Mouse (Mus musculus) midbrain, embryonic 13.5 days (tissue): ENCODE data around the gene Dchs2. TPM values are rescaled to one million over a fixed set of nuclear protein-coding genes. Genes with fewer than 3 reads are reported as not detected.

ENCODE experiments used
- ATAC-seq: fragments of 200-750 bp; cut with Nextera tagmentation; 2 replicates; pipeline ENCODE4 v1.8.0; 2017; ENCODE audit warnings: mild to moderate bottlenecking, moderate TSS enrichment, moderate library complexity
- H3K27ac ChIP-seq: fragments of 300-500 bp; sonication (generic); 2 replicates; pipeline ENCODE4 v1.5.1; 2015; ENCODE audit warnings: inconsistent platforms, mild to moderate bottlenecking, moderate library complexity
- H3K27me3 ChIP-seq: fragments of 300-500 bp; sonication (generic); 2 replicates; pipeline ENCODE4 v1.6.1; 2015; ENCODE audit warnings: mild to moderate bottlenecking, inconsistent platforms
- H3K36me3 ChIP-seq: fragments of 300-500 bp; sonication (generic); 2 replicates; pipeline ENCODE4 v1.6.1; 2015; ENCODE audit warnings: mild to moderate bottlenecking, inconsistent platforms
- H3K4me1 ChIP-seq: fragments of 300-500 bp; sonication (generic); replicated peaks from 2 replicates; pipeline ENCODE4 v1.6.1; 2015; ENCODE audit warnings: inconsistent platforms
- H3K4me2 ChIP-seq: fragments of 300-500 bp; sonication (generic); replicated peaks from 2 replicates; pipeline ENCODE4 v1.6.1; 2015; ENCODE audit warnings: moderate library complexity, mild to moderate bottlenecking, inconsistent platforms
- H3K4me3 ChIP-seq: fragments of 300-500 bp; sonication (generic); replicated peaks from 2 replicates; pipeline ENCODE4 v1.5.1; 2015; ENCODE audit warnings: mild to moderate bottlenecking, inconsistent platforms
- H3K9ac ChIP-seq: fragments of 300-500 bp; sonication (generic); replicated peaks from 2 replicates; pipeline ENCODE4 v1.6.1; 2015; ENCODE audit warnings: mild to moderate bottlenecking, inconsistent platforms
- H3K9me3 ChIP-seq: fragments of 300-500 bp; sonication (generic); 2 replicates; pipeline ENCODE4 v1.6.1; 2016; ENCODE audit warnings: mild to moderate bottlenecking, inconsistent platforms
- WGBS: fragments of 180-500 bp; shearing (Covaris S2); methylation state at CpG from one replicate; pipeline ENCODE4 v1.1.7; 2015; 5-methylcytosine and 5-hydroxymethylcytosine counted together
- polyA plus RNA-seq: library from polyadenylated mRNA; unstranded; fragments of >200 nt; fragmentation: Nextera tagmentation; extraction: Ambion mirVana; gene quantifications from 2 replicates; pipeline ENCODE4 v1.2.1, GENCODE M21; 2015

Gene Dchs2
- polyA plus RNA-seq, 1 experiment from 2014 or later: 0.38 TPM

GRCm38 (mm10) chr3:83161542-83162231 is 33.9 kb downstream of the Dchs2 start:
- Histone ChIP-seq H3K4me1 (peaks cover 8% of the 10 kb centered on the region; the same call in 1 of the 2 replicates), H3K36me3 (no peaks in the 10 kb centered on the region), H3K27me3 (no peaks in the 10 kb centered on the region), H3K4me3 (no peak overlapping the region), H3K9me3 (no peaks in the 10 kb centered on the region), H3K27ac (peak overlapping the region; percentile 35; the same call in 1 of the 2 replicates), H3K9ac (no peak overlapping the region), H3K4me2 (no peak overlapping the region)
- WGBS: 36% methylated on average over 6 of the region's 6 CpGs
- peak; percentile 89 for ATAC-seq

GRCm38 (mm10) chr3:83163676-83164075 is 35.9 kb downstream of the Dchs2 start:
- no peak for ATAC-seq
- no peak overlapping the region for H3K4me3 ChIP-seq
- H3K9ac ChIP-seq: no peak overlapping the region

GRCm38 (mm10) chr3:83185527-83185926 is 57.8 kb downstream of the Dchs2 start:
- 92% methylated on average over 5 of the region's 5 CpGs for WGBS
- Histone ChIP-seq H3K9ac (no peak overlapping the region), H3K27me3 (no peaks in the 10 kb centered on the region), H3K27ac (no peak overlapping the region), H3K4me3 (no peak overlapping the region), H3K4me2 (no peak overlapping the region), H3K4me1 (no peaks in the 10 kb centered on the region), H3K36me3 (no peaks in the 10 kb centered on the region), H3K9me3 (no peaks in the 10 kb centered on the region)
- no peak for ATAC-seq

More at GRCm38 (mm10) chr3:83163676-83164075, 35.9 kb downstream of the Dchs2 start:
- Histone ChIP-seq H3K9me3 (no peaks in the 10 kb centered on the region), H3K4me1 (peaks cover 8% of the 10 kb centered on the region; the same call in 1 of the 2 replicates), H3K36me3 (no peaks in the 10 kb centered on the region), H3K4me2 (no peak overlapping the region), H3K27ac (no peak overlapping the region), H3K27me3 (no peaks in the 10 kb centered on the region)
- WGBS: 89% methylated on average over 3 of the region's 3 CpGs

- H3K36me3 ChIP-seq: no peaks in the 10 kb centered on the region
- H3K27me3 ChIP-seq: no peaks in the 10 kb centered on the region
- no peak overlapping the region for H3K4me3 ChIP-seq
- H3K4me1 ChIP-seq: no peaks in the 10 kb centered on the region
- no peak overlapping the region for H3K9ac ChIP-seq
- H3K4me2 ChIP-seq: no peak overlapping the region
- H3K27ac ChIP-seq: no peak overlapping the region
- H3K9me3 ChIP-seq: no peaks in the 10 kb centered on the region
- no peak for ATAC-seq
- 99% methylated on average over 2 of the region's 2 CpGs for WGBS
These were observed 63.5 kb downstream of the Dchs2 start for GRCm38 (mm10) chr3:83191271-83191670.

- no peaks in the 10 kb centered on the region for H3K36me3 ChIP-seq
- no peaks in the 10 kb centered on the region for H3K4me1 ChIP-seq
- no peak overlapping the region for H3K4me3 ChIP-seq
- no peak overlapping the region for H3K4me2 ChIP-seq
- H3K9me3 ChIP-seq: no peaks in the 10 kb centered on the region
- no peak for ATAC-seq
- no peak overlapping the region for H3K9ac ChIP-seq
- no peak overlapping the region for H3K27ac ChIP-seq
- H3K27me3 ChIP-seq: no peaks in the 10 kb centered on the region
- WGBS: 70% methylated on average over 1 of the region's 1 CpGs
These were observed 64.7 kb downstream of the Dchs2 start for GRCm38 (mm10) chr3:83192401-83192800.

- Histone ChIP-seq H3K36me3 (no peaks in the 10 kb centered on the region), H3K4me1 (no peaks in the 10 kb centered on the region), H3K9me3 (no peaks in the 10 kb centered on the region), H3K27me3 (no peaks in the 10 kb centered on the region), H3K27ac (no peak overlapping the region), H3K9ac (no peak overlapping the region), H3K4me2 (no peak overlapping the region), H3K4me3 (no peak overlapping the region)
- 80% methylated on average over 5 of the region's 5 CpGs for WGBS
- no peak for ATAC-seq
These were observed 67.2 kb downstream of the Dchs2 start for GRCm38 (mm10) chr3:83194911-83195310.

- Histone ChIP-seq H3K36me3 (no peaks in the 10 kb centered on the region), H3K9ac (no peak overlapping the region), H3K9me3 (0 out of 2 replicates have a peak, but pooled peaks cover 5% of the 10 kb centered on the region), H3K4me2 (no peak overlapping the region), H3K4me3 (no peak overlapping the region), H3K27me3 (no peaks in the 10 kb centered on the region), H3K27ac (no peak overlapping the region), H3K4me1 (0 out of 2 replicates have a peak, but pooled peaks cover 4% of the 10 kb centered on the region)
- 75% methylated on average over 4 of the region's 4 CpGs for WGBS
- ATAC-seq: no peak
These were observed 73.7 kb downstream of the Dchs2 start for GRCm38 (mm10) chr3:83201286-83201980.

- H3K36me3 ChIP-seq: no peaks in the 10 kb centered on the region
- H3K4me2 ChIP-seq: no peak overlapping the region
- no peak overlapping the region for H3K4me3 ChIP-seq
- 0 out of 2 replicates have a peak, but pooled peaks cover 5% of the 10 kb centered on the region for H3K9me3 ChIP-seq
- ATAC-seq: peak; percentile 50; the same call in 1 of the 2 replicates
- 0 out of 2 replicates have a peak overlapping the region, but pooled peaks have one; percentile 9 for H3K27ac ChIP-seq
- 59% methylated on average over 8 of the region's 8 CpGs for WGBS
- no peaks in the 10 kb centered on the region for H3K27me3 ChIP-seq
- no peak overlapping the region for H3K9ac ChIP-seq
- 0 out of 2 replicates have a peak, but pooled peaks cover 4% of the 10 kb centered on the region for H3K4me1 ChIP-seq
These were observed 77.4 kb downstream of the Dchs2 start for GRCm38 (mm10) chr3:83205073-83205668.

- Histone ChIP-seq H3K4me2 (no peak overlapping the region), H3K9me3 (no peaks in the 10 kb centered on the region), H3K36me3 (no peaks in the 10 kb centered on the region), H3K9ac (no peak overlapping the region), H3K4me3 (no peak overlapping the region), H3K4me1 (peaks cover 10% of the 10 kb centered on the region), H3K27ac (no peak overlapping the region), H3K27me3 (no peaks in the 10 kb centered on the region)
- WGBS: 66% methylated on average over 9 of the region's 9 CpGs
- no peak for ATAC-seq
These were observed 81.9 kb downstream of the Dchs2 start for GRCm38 (mm10) chr3:83209646-83210045.

- H3K27ac ChIP-seq: no peak overlapping the region
- no peak overlapping the region for H3K9ac ChIP-seq
- peaks cover 9% of the 10 kb centered on the region for H3K4me1 ChIP-seq
- no peak for ATAC-seq
- no peaks in the 10 kb centered on the region for H3K9me3 ChIP-seq
- no peaks in the 10 kb centered on the region for H3K27me3 ChIP-seq
- 78% methylated on average over 4 of the region's 4 CpGs for WGBS
- no peak overlapping the region for H3K4me3 ChIP-seq
- no peak overlapping the region for H3K4me2 ChIP-seq
- no peaks in the 10 kb centered on the region for H3K36me3 ChIP-seq
These were observed 82.5 kb downstream of the Dchs2 start for GRCm38 (mm10) chr3:83210210-83210609.

- no peaks in the 10 kb centered on the region for H3K27me3 ChIP-seq
- H3K4me2 ChIP-seq: no peak overlapping the region
- no peaks in the 10 kb centered on the region for H3K36me3 ChIP-seq
- no peak overlapping the region for H3K4me3 ChIP-seq
- no peak overlapping the region for H3K9ac ChIP-seq
- no peak for ATAC-seq
- no peaks in the 10 kb centered on the region for H3K9me3 ChIP-seq
- no peak overlapping the region for H3K27ac ChIP-seq
- 70% methylated on average over 5 of the region's 5 CpGs for WGBS
- peaks cover 6% of the 10 kb centered on the region for H3K4me1 ChIP-seq
These were observed 84.2 kb downstream of the Dchs2 start for GRCm38 (mm10) chr3:83211939-83212338.

GRCm38 (mm10) chr3:83212578-83212977 is 84.8 kb downstream of the Dchs2 start:
- Histone ChIP-seq H3K4me2 (no peak overlapping the region), H3K27ac (no peak overlapping the region), H3K9me3 (no peaks in the 10 kb centered on the region), H3K4me3 (no peak overlapping the region), H3K27me3 (no peaks in the 10 kb centered on the region), H3K4me1 (peaks cover 6% of the 10 kb centered on the region), H3K36me3 (no peaks in the 10 kb centered on the region), H3K9ac (no peak overlapping the region)
- WGBS: 83% methylated on average over 7 of the region's 7 CpGs
- no peak for ATAC-seq
